Mouse (Mus musculus): ENCODE data around the gene Cacna2d3. TPM values are rescaled to one million over a fixed set of nuclear protein-coding genes. Genes with fewer than 3 reads are reported as not detected.

Cacna2d3 gene
- polyA plus RNA-seq, 1 experiment = 0.22 TPM

DNA sequence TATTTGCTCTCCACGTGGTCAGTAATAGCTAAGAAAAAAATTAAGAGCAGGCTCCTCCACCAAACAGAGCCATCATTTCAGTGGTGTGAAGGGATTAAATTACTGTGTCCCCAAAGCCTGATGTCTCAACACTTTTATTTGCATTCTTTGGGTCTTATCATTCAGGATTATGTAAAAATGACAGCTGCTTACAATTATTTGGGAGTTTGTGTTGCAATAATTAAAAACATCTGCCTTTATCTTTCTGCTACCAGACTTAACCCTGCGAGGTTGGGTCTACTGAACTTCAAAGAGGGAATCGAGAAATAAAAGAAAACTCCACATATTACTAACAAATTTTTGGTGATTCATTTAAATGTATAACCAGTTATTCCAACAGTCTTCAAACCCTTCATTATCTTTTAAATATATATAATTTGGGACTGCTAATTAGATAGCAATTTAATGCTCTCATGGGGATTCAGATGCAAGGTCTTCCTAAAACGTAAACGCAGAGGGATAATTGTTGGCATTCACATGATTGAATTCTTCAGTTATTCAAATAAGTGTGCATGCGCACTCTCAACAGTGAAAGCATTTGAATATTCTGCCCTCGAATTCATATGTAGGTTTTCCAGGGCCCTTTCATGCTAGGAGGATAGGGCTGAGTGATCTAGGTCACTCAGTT, 636.0 kb downstream of the Cacna2d3 start:
- no peak for TF ChIP-seq CTCF (conservative IDR thresholded peaks at IDR 0.05; ENCODE audit: insufficient read depth, insufficient read length, low read depth, low read length)
- TF ChIP-seq POLR2A (IDR thresholded peaks at IDR 0.05; ENCODE audit: low read depth, low read length) = no peak
- no peak overlapping the region for H3K4me3 ChIP-seq (ENCODE audit: insufficient read depth, low read depth, low read length)
- H3K4me1 ChIP-seq (ENCODE audit: control insufficient read depth, insufficient read depth, low read length) = no peaks in the 10 kb centered on the region
- DNase-seq = no peak
- H3K27me3 ChIP-seq (replicated peaks; ENCODE audit: control insufficient read depth, insufficient read depth, low read length) = no peaks in the 10 kb centered on the region
- H3K36me3 ChIP-seq (ENCODE audit: control insufficient read depth, insufficient read depth, low read length) = no peaks in the 10 kb centered on the region
- 77% methylated on average over 7 of the region's 7 CpGs for WGBS
- H3K27ac ChIP-seq (ENCODE audit: insufficient read depth, low read depth, low read length) = no peak overlapping the region

DNA sequence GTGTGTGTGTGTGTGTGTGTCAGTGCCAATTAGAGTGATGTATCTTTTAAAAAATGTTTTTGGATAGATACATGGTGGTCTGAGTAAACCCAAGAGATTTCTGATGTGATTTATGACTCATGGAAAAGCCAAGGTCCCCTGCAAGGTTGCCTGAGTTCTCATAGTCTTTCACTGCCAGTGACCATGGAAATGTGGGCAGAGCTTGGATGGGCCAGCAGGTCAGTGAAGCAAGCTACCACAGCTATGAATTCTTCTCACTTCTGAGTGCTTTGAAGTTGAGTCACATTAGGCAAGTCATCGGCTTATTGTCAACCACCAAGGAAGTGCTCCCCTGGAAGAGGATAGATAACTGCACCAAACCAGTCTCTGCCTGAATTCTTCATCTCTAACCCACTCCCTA, 639.5 kb downstream of the Cacna2d3 start:
- H3K36me3 ChIP-seq (ENCODE audit: control insufficient read depth, insufficient read depth, low read length) = no peaks in the 10 kb centered on the region
- H3K4me3 ChIP-seq (ENCODE audit: insufficient read depth, low read depth, low read length) = no peak overlapping the region
- DNase-seq = no peak
- H3K27me3 ChIP-seq (replicated peaks; ENCODE audit: control insufficient read depth, insufficient read depth, low read length) = no peaks in the 10 kb centered on the region
- H3K4me1 ChIP-seq (ENCODE audit: control insufficient read depth, insufficient read depth, low read length) = no peaks in the 10 kb centered on the region
- TF ChIP-seq POLR2A (IDR thresholded peaks at IDR 0.05; ENCODE audit: low read depth, low read length) = no peak
- no peak for TF ChIP-seq CTCF (conservative IDR thresholded peaks at IDR 0.05; ENCODE audit: insufficient read depth, insufficient read length, low read depth, low read length)
- WGBS = 79% methylated on average over 1 of the region's 1 CpGs
- H3K27ac ChIP-seq (ENCODE audit: insufficient read depth, low read depth, low read length) = no peak overlapping the region

DNA sequence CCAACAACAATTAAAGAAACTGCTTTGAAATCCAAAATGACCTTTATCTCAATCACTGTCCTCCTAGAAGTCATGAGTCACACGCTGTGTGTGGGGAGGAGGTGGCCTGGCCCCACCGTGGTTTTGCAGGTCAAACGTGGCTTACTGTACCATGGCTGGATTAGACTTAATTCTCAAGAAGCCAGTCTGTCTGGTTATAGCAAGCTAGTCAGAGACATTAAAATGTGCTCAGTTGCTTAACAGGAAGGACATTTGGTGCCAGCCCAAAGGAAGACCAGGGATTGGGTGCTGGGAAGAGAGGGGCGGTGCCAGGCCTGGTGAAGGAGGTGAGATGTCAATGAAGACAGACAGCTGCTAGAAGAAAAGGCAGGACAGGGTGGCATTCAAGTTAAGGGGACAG, 641.0 kb downstream of the Cacna2d3 start:
- H3K36me3 ChIP-seq (ENCODE audit: control insufficient read depth, insufficient read depth, low read length) = no peaks in the 10 kb centered on the region
- H3K4me3 ChIP-seq (ENCODE audit: insufficient read depth, low read depth, low read length) = no peak overlapping the region
- no peaks in the 10 kb centered on the region for H3K27me3 ChIP-seq (replicated peaks; ENCODE audit: control insufficient read depth, insufficient read depth, low read length)
- TF ChIP-seq CTCF (conservative IDR thresholded peaks at IDR 0.05; ENCODE audit: insufficient read depth, insufficient read length, low read depth, low read length) = no peak
- TF ChIP-seq POLR2A (IDR thresholded peaks at IDR 0.05; ENCODE audit: low read depth, low read length) = no peak
- H3K4me1 ChIP-seq (ENCODE audit: control insufficient read depth, insufficient read depth, low read length) = no peaks in the 10 kb centered on the region
- peak; percentile 24 for DNase-seq
- H3K27ac ChIP-seq (ENCODE audit: insufficient read depth, low read depth, low read length) = no peak overlapping the region
- 47% methylated on average over 4 of the region's 4 CpGs for WGBS

DNA sequence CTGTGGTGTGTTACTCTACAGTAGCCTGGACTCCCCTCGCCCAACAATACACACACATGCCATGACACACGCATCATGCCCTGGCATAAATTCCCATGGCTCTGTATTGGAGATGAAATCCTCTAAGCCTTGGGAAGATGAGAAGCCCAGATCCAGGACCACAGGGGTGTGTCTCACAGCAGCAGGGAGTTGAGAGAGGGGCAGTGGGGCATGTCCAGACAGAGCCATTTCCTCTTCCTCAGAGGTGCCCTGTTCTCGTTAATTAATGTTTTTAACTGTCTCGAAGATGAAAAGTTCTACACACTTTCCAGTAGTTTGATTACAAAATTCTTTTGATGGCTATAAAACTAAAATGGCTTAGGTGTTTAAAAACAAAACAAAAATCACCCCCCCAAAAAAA, 641.4 kb downstream of the Cacna2d3 start:
- Histone ChIP-seq H3K27ac (ENCODE audit: insufficient read depth, low read depth, low read length) (no peak overlapping the region), H3K27me3 (replicated peaks; ENCODE audit: control insufficient read depth, insufficient read depth, low read length) (no peaks in the 10 kb centered on the region), H3K4me1 (ENCODE audit: control insufficient read depth, insufficient read depth, low read length) (no peaks in the 10 kb centered on the region), H3K36me3 (ENCODE audit: control insufficient read depth, insufficient read depth, low read length) (no peaks in the 10 kb centered on the region), H3K4me3 (ENCODE audit: insufficient read depth, low read depth, low read length) (no peak overlapping the region)
- no peak for DNase-seq
- 70% methylated on average over 4 of the region's 4 CpGs for WGBS
- TF ChIP-seq POLR2A (IDR thresholded peaks at IDR 0.05; ENCODE audit: low read depth, low read length) = no peak
- no peak for TF ChIP-seq CTCF (conservative IDR thresholded peaks at IDR 0.05; ENCODE audit: insufficient read depth, insufficient read length, low read depth, low read length)

DNA sequence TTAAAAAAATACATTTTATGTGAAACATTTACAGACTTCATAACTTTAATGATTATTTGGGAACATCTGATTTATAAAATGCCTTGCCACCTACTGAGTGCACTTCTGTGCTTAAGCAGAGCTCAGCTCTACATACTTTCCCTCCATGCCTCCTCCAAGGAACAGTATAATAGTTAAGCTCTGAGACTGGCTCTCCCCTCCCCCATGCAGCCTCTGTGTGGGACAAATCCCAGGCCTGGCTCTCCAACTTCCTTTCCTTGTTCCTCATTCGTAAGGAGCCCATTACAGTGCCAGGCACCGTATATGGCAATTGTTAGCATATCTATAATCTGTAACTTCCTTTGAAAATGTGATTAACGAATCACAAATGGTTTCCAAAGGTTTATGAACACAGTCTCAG, 644.2 kb downstream of the Cacna2d3 start:
- 76% methylated on average over 3 of the region's 3 CpGs for WGBS
- H3K4me1 ChIP-seq (ENCODE audit: control insufficient read depth, insufficient read depth, low read length) = no peaks in the 10 kb centered on the region
- DNase-seq = no peak
- no peak for TF ChIP-seq POLR2A (IDR thresholded peaks at IDR 0.05; ENCODE audit: low read depth, low read length)
- H3K4me3 ChIP-seq (ENCODE audit: insufficient read depth, low read depth, low read length) = no peak overlapping the region
- no peaks in the 10 kb centered on the region for H3K27me3 ChIP-seq (replicated peaks; ENCODE audit: control insufficient read depth, insufficient read depth, low read length)
- H3K36me3 ChIP-seq (ENCODE audit: control insufficient read depth, insufficient read depth, low read length) = no peaks in the 10 kb centered on the region
- no peak overlapping the region for H3K27ac ChIP-seq (ENCODE audit: insufficient read depth, low read depth, low read length)

DNA sequence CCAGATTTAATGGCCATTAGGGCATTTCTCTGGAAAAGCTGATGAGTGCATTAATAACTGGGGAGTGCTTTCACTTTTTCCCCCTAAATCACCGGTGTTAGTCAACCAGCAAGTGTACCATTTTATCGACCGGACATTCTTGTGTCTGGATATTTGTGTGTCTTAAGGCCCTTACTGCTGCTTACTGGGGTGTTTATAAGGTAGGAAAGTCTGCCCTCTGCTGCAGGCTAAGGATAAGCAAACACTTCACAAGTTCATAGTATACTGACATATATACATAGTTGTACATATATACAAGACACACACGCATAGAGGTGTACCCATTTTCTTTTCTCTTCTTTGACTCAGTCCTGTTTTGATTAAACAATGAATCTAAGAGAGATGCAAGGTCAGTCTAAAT, 647.9 kb downstream of the Cacna2d3 start:
- TF ChIP-seq POLR2A (IDR thresholded peaks at IDR 0.05; ENCODE audit: low read depth, low read length) (no peak), CTCF (conservative IDR thresholded peaks at IDR 0.05; ENCODE audit: insufficient read depth, insufficient read length, low read depth, low read length) (0 out of 2 replicates have a peak, but pooled peaks have one; percentile 4)
- Histone ChIP-seq H3K27ac (ENCODE audit: insufficient read depth, low read depth, low read length) (no peak overlapping the region), H3K4me1 (ENCODE audit: control insufficient read depth, insufficient read depth, low read length) (no peaks in the 10 kb centered on the region), H3K36me3 (ENCODE audit: control insufficient read depth, insufficient read depth, low read length) (no peaks in the 10 kb centered on the region), H3K27me3 (replicated peaks; ENCODE audit: control insufficient read depth, insufficient read depth, low read length) (no peaks in the 10 kb centered on the region), H3K4me3 (ENCODE audit: insufficient read depth, low read depth, low read length) (no peak overlapping the region)
- 61% methylated on average over 4 of the region's 4 CpGs for WGBS
- DNase-seq = peak; percentile 18

DNA sequence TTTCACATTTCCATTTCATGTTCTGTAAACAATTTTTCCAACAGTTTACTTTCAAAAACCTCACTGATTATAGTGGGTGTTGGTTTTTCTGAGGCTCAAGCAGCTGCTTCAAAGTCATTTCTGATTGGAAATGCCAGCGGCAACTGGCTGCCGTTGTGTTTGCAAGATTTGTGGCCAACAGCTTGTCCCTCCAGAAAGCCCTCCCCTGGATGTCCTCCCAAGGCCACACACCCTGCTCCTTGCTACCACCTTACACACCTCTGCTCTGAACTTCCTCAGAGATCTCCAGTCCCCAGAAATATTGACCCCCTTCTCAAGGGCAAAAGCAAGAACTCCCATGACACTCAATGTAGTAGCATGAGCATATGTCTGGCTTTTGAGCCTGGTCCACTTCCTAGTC, 659.0 kb downstream of the Cacna2d3 start:
- no peak for DNase-seq
- WGBS = 86% methylated on average over 2 of the region's 2 CpGs
- no peak for TF ChIP-seq CTCF (conservative IDR thresholded peaks at IDR 0.05; ENCODE audit: insufficient read depth, insufficient read length, low read depth, low read length)
- no peak for TF ChIP-seq POLR2A (IDR thresholded peaks at IDR 0.05; ENCODE audit: low read depth, low read length)
- Histone ChIP-seq H3K4me1 (ENCODE audit: control insufficient read depth, insufficient read depth, low read length) (no peaks in the 10 kb centered on the region), H3K4me3 (ENCODE audit: insufficient read depth, low read depth, low read length) (no peak overlapping the region), H3K27me3 (replicated peaks; ENCODE audit: control insufficient read depth, insufficient read depth, low read length) (no peaks in the 10 kb centered on the region), H3K27ac (ENCODE audit: insufficient read depth, low read depth, low read length) (no peak overlapping the region), H3K36me3 (ENCODE audit: control insufficient read depth, insufficient read depth, low read length) (no peaks in the 10 kb centered on the region)

Measured in kidney, adult 2 months (tissue).